Mouse (Mus musculus) stomach, embryonic 14.5 days (tissue): ENCODE measurements around the gene Rpl36a. TPM values are rescaled to one million over a fixed set of nuclear protein-coding genes. Genes with fewer than 3 reads are reported as not detected.
"Not testable (repeated sequence)": the region's sequence is repeated elsewhere in the genome, so short reads cannot be mapped to it uniquely, and the experiment has no call there.

Experiments
- ATAC-seq: fragments of 200-750 bp; cut with Nextera tagmentation; 2 replicates; pipeline ENCODE4 v1.8.0; 2017; ENCODE audit warnings: low read depth, moderate TSS enrichment; ENCODE audit not compliant: insufficient number of reproducible peaks, insufficient read depth, low FRiP score
- H3K27ac ChIP-seq: fragments of 300-500 bp; sonication (generic); 2 replicates; pipeline ENCODE4 v1.5.1; 2014; ENCODE audit warnings: mild to moderate bottlenecking, low read length, moderate library complexity, mixed read lengths
- H3K27me3 ChIP-seq: fragments of 300-500 bp; sonication (generic); 2 replicates; pipeline ENCODE4 v1.6.1; 2014; ENCODE audit warnings: low read length, control low read depth, mixed read lengths; ENCODE audit not compliant: control insufficient read depth, insufficient read depth
- H3K36me3 ChIP-seq: fragments of 300-500 bp; sonication (generic); 2 replicates; pipeline ENCODE4 v1.6.1; 2014; ENCODE audit warnings: mild to moderate bottlenecking, control low read depth, low read length, moderate library complexity, mixed read lengths; ENCODE audit not compliant: control insufficient read depth, insufficient read depth
- H3K4me1 ChIP-seq: fragments of 300-500 bp; sonication (generic); 2 replicates; pipeline ENCODE4 v1.6.1; 2014; ENCODE audit warnings: low read length, control low read depth, mixed read lengths; ENCODE audit not compliant: control insufficient read depth, insufficient read depth
- H3K4me2 ChIP-seq: fragments of 300-500 bp; sonication (generic); replicated peaks from 2 replicates; pipeline ENCODE4 v1.6.1; 2014; ENCODE audit warnings: low read depth, low read length, control low read depth
- H3K4me3 ChIP-seq: fragments of 300-500 bp; sonication (generic); 2 replicates; pipeline ENCODE4 v1.5.1; 2014; ENCODE audit warnings: low read depth, low read length, control low read depth
- H3K9ac ChIP-seq: fragments of 300-500 bp; sonication (generic); replicated peaks from 2 replicates; pipeline ENCODE4 v1.6.1; 2014; ENCODE audit warnings: low read depth, mild to moderate bottlenecking, control low read depth, low read length, moderate library complexity, mixed read lengths
- H3K9me3 ChIP-seq: fragments of 300-500 bp; sonication (generic); 2 replicates; pipeline ENCODE4 v1.6.1; 2016; ENCODE audit warnings: low read depth, low read length, control low read depth; ENCODE audit not compliant: control insufficient read depth
- WGBS: fragments of 180-500 bp; shearing (Covaris S2); extraction: QIAGEN DNeasy Blood & Tissue Kit; methylation state at CpG from one replicate; pipeline ENCODE4 v1.1.7; 2014; 5-methylcytosine and 5-hydroxymethylcytosine counted together
- polyA plus RNA-seq: library from polyadenylated mRNA; unstranded; fragments of >200 nt; fragmentation: Nextera tagmentation; extraction: Ambion mirVana; gene quantifications from 2 replicates; pipeline ENCODE4 v1.2.1, GENCODE M21; 2014

Gene Rpl36a
- polyA plus RNA-seq, result 561 and 566 TPM in 2 replicates

GRCm38 (mm10) chrX:134585103-134586002 lies at the start of gene Rpl36a:
Gene Rpl36a, plus strand, starts transcription at chrX:134585654.
- Histone ChIP-seq H3K4me2 (peak within 1 kb of the TSS; percentile 64), H3K4me1 (no peaks in the 10 kb centered on the region), H3K9ac (peak within 1 kb of the TSS; percentile 58), H3K36me3 (peaks cover 4% of the 10 kb centered on the region; the same call in 1 of the 2 replicates), H3K4me3 (peak within 1 kb of the TSS; percentile 49), H3K27me3 (no peaks in the 10 kb centered on the region), H3K9me3 (no peaks in the 10 kb centered on the region), H3K27ac (peak within 1 kb of the TSS; percentile 84)
- WGBS, result 17% methylated on average over 45 of the region's 45 CpGs
- ATAC-seq, result peak; percentile 97

DNA sequence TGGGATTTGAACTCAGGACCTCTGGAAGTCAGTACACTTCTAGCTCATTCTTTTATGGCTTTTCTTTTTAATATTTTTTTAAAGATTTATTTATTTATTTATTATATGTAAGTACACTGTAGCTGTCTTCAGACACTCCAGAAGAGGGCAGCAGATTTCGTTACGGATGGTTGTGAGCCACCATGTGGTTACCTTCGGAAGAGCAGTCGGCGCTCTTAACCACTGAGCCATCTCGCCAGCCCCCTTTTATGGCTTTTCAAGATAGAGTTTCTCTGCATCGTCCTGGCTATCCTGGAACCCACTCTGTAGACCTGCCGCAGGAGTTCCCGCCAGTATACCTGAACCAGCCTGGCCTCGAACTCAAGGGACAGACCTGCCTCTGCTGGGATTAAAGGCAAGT lies 45.7 kb upstream of the Rpl36a start:
- not testable (repeated sequence) for H3K4me3 ChIP-seq, H3K4me1 ChIP-seq, H3K9me3 ChIP-seq, H3K27me3 ChIP-seq, H3K9ac ChIP-seq, H3K27ac ChIP-seq, H3K36me3 ChIP-seq, ATAC-seq, H3K4me2 ChIP-seq
- WGBS, result 85% methylated on average over 10 of the region's 10 CpGs

DNA sequence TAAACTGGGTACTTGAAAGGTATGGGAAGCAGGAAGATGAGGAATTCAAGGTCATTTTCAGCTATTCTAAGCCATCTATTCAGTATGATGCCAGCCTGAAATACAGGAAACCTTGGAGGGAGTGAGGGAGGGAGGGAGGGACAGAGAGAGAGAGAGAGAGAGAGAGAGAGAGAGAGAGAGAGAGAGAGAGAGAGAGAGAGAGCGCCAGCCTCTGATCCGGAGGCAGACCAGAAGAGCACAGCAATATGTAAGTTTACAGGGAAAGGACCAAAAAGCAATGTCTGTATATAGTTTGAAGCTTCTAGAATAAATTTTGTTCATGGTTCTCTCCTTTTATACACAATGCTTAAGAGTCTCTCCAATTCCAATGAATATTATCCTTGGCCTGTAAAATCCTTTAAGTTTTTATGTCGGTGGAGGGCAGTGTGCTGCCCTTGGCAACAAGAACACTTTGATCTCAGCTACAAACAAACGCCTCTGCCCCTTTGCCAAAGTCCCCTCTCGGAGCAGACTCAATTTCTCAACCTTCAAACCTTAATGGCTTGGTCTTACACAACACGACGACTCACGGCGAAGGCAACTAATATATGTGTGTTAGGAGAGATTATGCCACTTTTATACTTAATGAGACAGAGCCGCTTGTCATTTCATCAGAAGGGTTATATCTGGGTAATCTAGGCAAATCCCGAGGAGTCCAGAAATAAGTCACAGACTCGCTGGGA lies 44.9 kb upstream of the Rpl36a start:
- Histone ChIP-seq H3K4me2 (peak overlapping the region; percentile 47), H3K36me3 (no peaks in the 10 kb centered on the region), H3K4me3 (peak overlapping the region; percentile 42), H3K27ac (no peak overlapping the region), H3K9ac (peak overlapping the region; percentile 42), H3K4me1 (no peaks in the 10 kb centered on the region), H3K9me3 (no peaks in the 10 kb centered on the region), H3K27me3 (no peaks in the 10 kb centered on the region)
- ATAC-seq, result no peak
- WGBS, result 25% methylated on average over 12 of the region's 12 CpGs

DNA sequence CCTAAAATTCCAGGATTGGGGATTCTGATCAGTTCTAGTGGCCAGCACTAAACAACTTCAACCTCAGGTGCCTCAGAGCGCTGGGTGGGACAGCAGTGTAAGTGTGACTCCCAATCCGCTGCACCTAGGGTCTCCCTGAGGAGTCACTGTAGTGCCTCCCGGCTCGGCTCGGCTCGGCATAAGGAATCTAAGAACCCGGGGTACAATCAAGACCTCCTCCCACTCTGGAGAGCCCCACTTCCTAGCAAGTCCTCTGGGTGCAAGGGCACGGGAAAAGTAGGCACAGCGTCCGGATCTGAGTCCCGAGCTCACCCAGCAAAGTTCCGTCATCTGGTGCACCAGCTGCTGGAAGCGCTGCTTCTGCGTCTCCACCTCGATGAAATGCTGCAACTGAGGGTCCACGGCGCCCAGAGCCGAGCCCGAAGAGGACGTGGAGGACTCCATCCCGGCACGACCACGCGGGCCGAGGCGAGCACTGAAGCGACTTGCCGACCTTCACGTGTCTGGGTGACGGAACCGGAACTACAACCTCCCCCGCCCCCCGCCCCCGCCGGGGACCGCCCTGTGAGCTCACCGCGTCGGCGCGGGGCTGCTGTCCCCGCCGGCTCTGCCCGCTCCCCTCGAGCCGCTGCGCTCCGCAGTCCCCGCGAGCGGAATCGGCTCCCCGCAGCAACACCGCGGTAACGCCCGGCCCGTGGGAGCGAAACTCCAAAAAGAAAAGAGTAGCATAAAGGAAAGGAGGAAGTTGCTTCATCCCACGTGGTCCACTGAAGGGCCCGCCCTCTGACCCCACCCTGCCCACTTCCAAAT lies 44.1 kb upstream of the Rpl36a start, which contains the start of gene Timm8a1:
Gene Timm8a1 (minus strand): TSS at position 721 of the 810 bp plus-strand sequence.
- no peaks in the 10 kb centered on the region for H3K27me3 ChIP-seq
- H3K4me3 ChIP-seq, result peak within 1 kb of the TSS; percentile 42
- peak within 1 kb of the TSS; percentile 75 for H3K27ac ChIP-seq
- ATAC-seq, result peak; percentile 92
- no peaks in the 10 kb centered on the region for H3K9me3 ChIP-seq
- H3K4me1 ChIP-seq, result no peaks in the 10 kb centered on the region
- 20% methylated on average over 41 of the region's 61 CpGs for WGBS
- H3K36me3 ChIP-seq, result no peaks in the 10 kb centered on the region
- peak within 1 kb of the TSS; percentile 42 for H3K9ac ChIP-seq
- H3K4me2 ChIP-seq, result peak within 1 kb of the TSS; percentile 47

- H3K9ac ChIP-seq, result 0 out of 2 replicates have a peak overlapping the region, but pooled peaks have one; percentile 21
- H3K9me3 ChIP-seq, result no peaks in the 10 kb centered on the region
- ATAC-seq, result peak; percentile 19; the same call in 1 of the 2 replicates
- H3K27me3 ChIP-seq, result no peaks in the 10 kb centered on the region
- no peaks in the 10 kb centered on the region for H3K36me3 ChIP-seq
- WGBS, result 14% methylated on average over 6 of the region's 6 CpGs
- no peaks in the 10 kb centered on the region for H3K4me1 ChIP-seq
- peak overlapping the region; percentile 36 for H3K4me2 ChIP-seq
- H3K4me3 ChIP-seq, result peak overlapping the region; percentile 42
- H3K27ac ChIP-seq, result peak overlapping the region; percentile 75
Observed at GRCm38 (mm10) chrX:134541955-134542308, 43.5 kb upstream of the Rpl36a start.

DNA sequence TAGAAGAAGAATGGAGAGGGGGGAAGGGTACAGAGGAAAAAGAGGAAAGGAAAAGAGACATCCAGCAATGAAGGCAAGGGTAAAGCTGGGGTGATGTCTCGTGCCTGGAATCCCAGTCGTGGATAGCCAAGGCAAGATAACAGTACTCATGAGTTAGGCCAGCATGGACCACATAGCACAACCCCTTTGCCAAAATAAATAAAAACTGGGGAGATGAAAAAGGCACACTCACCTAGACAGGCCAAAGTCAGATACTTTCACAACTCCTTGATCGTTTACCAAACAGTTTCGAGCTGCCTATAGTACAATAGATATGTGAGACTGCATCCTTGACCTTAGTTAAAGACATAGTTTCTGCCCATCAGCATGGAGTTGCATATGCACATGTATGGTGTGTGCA lies 38.1 kb upstream of the Rpl36a start:
- 80% methylated on average over 4 of the region's 4 CpGs for WGBS
- no peaks in the 10 kb centered on the region for H3K9me3 ChIP-seq
- H3K9ac ChIP-seq, result no peak overlapping the region
- no peaks in the 10 kb centered on the region for H3K36me3 ChIP-seq
- no peak overlapping the region for H3K27ac ChIP-seq
- H3K4me2 ChIP-seq, result no peak overlapping the region
- no peaks in the 10 kb centered on the region for H3K4me1 ChIP-seq
- no peak overlapping the region for H3K4me3 ChIP-seq
- ATAC-seq, result no peak
- no peaks in the 10 kb centered on the region for H3K27me3 ChIP-seq

DNA sequence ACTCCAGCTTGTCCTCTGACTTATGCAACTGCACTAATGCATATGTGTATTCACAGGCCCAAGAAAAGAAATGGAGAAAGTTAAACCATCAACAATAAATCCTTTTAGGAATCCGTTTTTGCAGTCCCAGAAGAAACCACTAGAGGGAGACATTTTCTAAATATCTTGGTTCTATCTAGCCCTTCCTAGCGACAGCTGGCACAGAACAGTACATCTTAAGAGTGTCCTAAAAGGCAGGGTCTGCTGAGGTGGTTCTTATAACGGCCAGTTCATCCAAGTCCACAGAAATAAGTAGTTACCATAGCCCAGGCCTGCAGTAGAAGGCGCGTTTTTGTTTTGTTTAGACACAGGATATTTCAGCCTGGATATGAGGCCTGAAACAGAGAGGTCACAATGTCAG lies 34.6 kb upstream of the Rpl36a start:
- no peaks in the 10 kb centered on the region for H3K4me1 ChIP-seq
- H3K9ac ChIP-seq, result no peak overlapping the region
- no peaks in the 10 kb centered on the region for H3K36me3 ChIP-seq
- H3K27ac ChIP-seq, result no peak overlapping the region
- 20% methylated on average over 5 of the region's 5 CpGs for WGBS
- H3K4me2 ChIP-seq, result no peak overlapping the region
- H3K27me3 ChIP-seq, result no peaks in the 10 kb centered on the region
- no peak for ATAC-seq
- H3K9me3 ChIP-seq, result no peaks in the 10 kb centered on the region
- H3K4me3 ChIP-seq, result no peak overlapping the region

DNA sequence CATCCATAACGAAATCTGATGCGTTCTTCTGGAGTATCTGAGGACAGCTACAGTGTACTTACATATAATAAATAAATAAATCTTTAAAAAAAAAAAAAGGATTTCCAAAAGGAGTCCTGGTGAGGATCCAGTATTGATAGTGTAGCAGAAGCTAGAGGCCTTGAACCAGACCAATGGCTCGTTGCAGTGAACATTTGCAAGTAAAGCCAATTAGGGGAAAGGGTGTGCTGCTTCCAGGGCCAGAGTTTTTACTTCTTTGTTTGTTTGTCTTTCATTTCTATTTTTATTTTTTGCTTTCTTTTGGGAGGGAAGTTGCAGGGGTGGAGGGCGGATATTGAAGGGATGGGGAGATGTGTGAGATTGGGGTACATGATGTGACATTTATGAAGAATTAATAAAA lies 32.1 kb upstream of the Rpl36a start:
- ATAC-seq, result no peak
- Histone ChIP-seq H3K9me3 (no peaks in the 10 kb centered on the region), H3K4me3 (no peak overlapping the region), H3K36me3 (no peaks in the 10 kb centered on the region), H3K4me1 (no peaks in the 10 kb centered on the region), H3K27me3 (no peaks in the 10 kb centered on the region), H3K4me2 (no peak overlapping the region), H3K9ac (no peak overlapping the region), H3K27ac (no peak overlapping the region)
- 76% methylated on average over 4 of the region's 4 CpGs for WGBS
